Mouse (Mus musculus) MEL (cell line): Measurements from ENCODE around the gene Ddt. TPM values are rescaled to one million over a fixed set of nuclear protein-coding genes. Genes with fewer than 3 reads are reported as not detected.

Source experiments
- DNase-seq: peaks from one replicate; pipeline ENCODE4 v3.0.0; 2011; ENCODE audit warnings: low read depth, low spot score
- H3K27ac ChIP-seq: 2 replicates; pipeline ENCODE4 v1.5.1; 2012; ENCODE audit warnings: low read depth, mild to moderate bottlenecking, control low read depth, low read length, moderate library complexity; ENCODE audit not compliant: control insufficient read depth
- H3K27me3 ChIP-seq, 2 experiments: fragments of 150-350 bp in 1 of 2; sonication (generic) in 1 of 2; 2 replicates each; pipeline ENCODE4 v1.6.1; 2012; ENCODE audit warnings: low read length in 2 of 2, mild to moderate bottlenecking in 2 of 2, improper control_type of control experiment in 1 of 2, moderate library complexity in 1 of 2; ENCODE audit not compliant: insufficient read depth in 2 of 2, control insufficient read depth in 1 of 2
- H3K36me3 ChIP-seq, 2 experiments: 2 replicates each; pipeline ENCODE4 v1.6.1; 2012 to 2014; ENCODE audit warnings: low read length in 2 of 2, improper control_type of control experiment in 1 of 2, inconsistent platforms in 1 of 2, mild to moderate bottlenecking in 1 of 2; ENCODE audit not compliant: insufficient read depth in 2 of 2, control insufficient read depth in 1 of 2
- H3K4me1 ChIP-seq, 2 experiments: fragments of 150-350 bp in 1 of 2; sonication (generic) in 1 of 2; 2 replicates each; pipeline ENCODE4 v1.6.1; 2012; ENCODE audit warnings: low read length in 2 of 2, improper control_type of control experiment in 1 of 2, mild to moderate bottlenecking in 1 of 2; ENCODE audit not compliant: insufficient read depth in 2 of 2, control insufficient read depth in 1 of 2
- H3K4me3 ChIP-seq, 2 experiments: fragments of 150-350 bp in 1 of 2; sonication (generic) in 1 of 2; 2 replicates each; pipeline ENCODE4 v1.5.1; 2012; ENCODE audit warnings: low read depth in 2 of 2, low read length in 2 of 2, mild to moderate bottlenecking in 2 of 2, moderate library complexity in 2 of 2, control low read depth in 1 of 2, improper control_type of control experiment in 1 of 2; ENCODE audit not compliant: control insufficient read depth in 1 of 2, insufficient read depth in 1 of 2
- H3K79me2 ChIP-seq: 2 replicates; pipeline ENCODE4 v1.6.1; 2012; ENCODE audit warnings: mild to moderate bottlenecking, low read length, moderate library complexity; ENCODE audit not compliant: control insufficient read depth, poor library complexity, insufficient read depth
- H3K9ac ChIP-seq: 2 replicates; pipeline ENCODE4 v1.6.1; 2012; ENCODE audit warnings: low read depth, mild to moderate bottlenecking, control low read depth, low read length, moderate library complexity; ENCODE audit not compliant: control insufficient read depth, poor library complexity, severe bottlenecking
- H3K9me3 ChIP-seq: fragments of 150-350 bp; sonication (generic); replicated peaks from 2 replicates; pipeline ENCODE4 v1.6.1; 2012; ENCODE audit warnings: mild to moderate bottlenecking, low read length, improper control_type of control experiment, moderate library complexity; ENCODE audit not compliant: insufficient read depth
- BHLHE40 ChIP-seq: IDR thresholded peaks from 2 replicates; pipeline ENCODE4 v1.6.1; 2012; ENCODE audit warnings: low read depth, mild to moderate bottlenecking, inconsistent platforms, low read length, improper control_type of control experiment, borderline replicate concordance
- CHD1 ChIP-seq: IDR thresholded peaks from 2 replicates; pipeline ENCODE4 v1.6.1; 2012; ENCODE audit warnings: low read depth, mild to moderate bottlenecking, inconsistent platforms, low read length, improper control_type of control experiment
- GABPA ChIP-seq: IDR thresholded peaks from 2 replicates; pipeline ENCODE4 v1.6.1; 2012; ENCODE audit warnings: low read depth, mild to moderate bottlenecking, inconsistent platforms, low read length, improper control_type of control experiment, moderate library complexity
- JUND ChIP-seq: IDR thresholded peaks from 2 replicates; pipeline ENCODE4 v1.6.1; 2011; ENCODE audit warnings: low read depth, mild to moderate bottlenecking, improper control_type of control experiment, low read length
- POLR2A ChIP-seq, 2 experiments: IDR thresholded peaks; 2 replicates each; pipeline ENCODE4 v1.6.1; 2011 to 2012; ENCODE audit warnings: low read length in 2 of 2, mild to moderate bottlenecking in 2 of 2, control low read depth in 1 of 2, improper control_type of control experiment in 1 of 2, low read depth in 1 of 2, moderate library complexity in 1 of 2; ENCODE audit not compliant: control insufficient read depth in 1 of 2, insufficient read depth in 1 of 2, poor library complexity in 1 of 2
- SMC3 ChIP-seq: IDR thresholded peaks from 2 replicates; pipeline ENCODE4 v1.6.1; 2011; ENCODE audit warnings: low read depth, low read length, improper control_type of control experiment
- USF2 ChIP-seq, 2 experiments: IDR thresholded peaks; 2 replicates each; pipeline ENCODE4 v1.6.1; 2011 to 2012; ENCODE audit warnings: improper control_type of control experiment in 2 of 2, low read length in 2 of 2, borderline replicate concordance in 1 of 2, inconsistent platforms in 1 of 2, low read depth in 1 of 2, mild to moderate bottlenecking in 1 of 2; ENCODE audit not compliant: insufficient read depth in 1 of 2
- ZKSCAN1 ChIP-seq: IDR thresholded peaks from 2 replicates; pipeline ENCODE4 v1.6.1; 2012; ENCODE audit warnings: low read depth, mild to moderate bottlenecking, inconsistent platforms, low read length, improper control_type of control experiment, moderate library complexity
- ZMIZ1 ChIP-seq: IDR thresholded peaks from 2 replicates; pipeline ENCODE4 v1.6.1; 2012; ENCODE audit warnings: low read depth, mild to moderate bottlenecking, inconsistent platforms, low read length, improper control_type of control experiment, moderate library complexity
- polyA plus RNA-seq, 2 experiments: library from polyadenylated mRNA; stranded (reverse) in 1 of 2; unstranded in 1 of 2; fragments of >175 nt in 1 of 2; fragments of >200 nt in 1 of 2; gene quantifications; 2 replicates each; pipeline versions ENCODE4 v1.2.1 to v1.2.4; 2012; ENCODE audit warnings: low replicate concordance in 2 of 2, low read depth in 1 of 2; ENCODE audit not compliant: insufficient read length in 2 of 2, insufficient read depth in 1 of 2, missing spikeins in 1 of 2
- total RNA-seq: library from RNA; depleted of rRNA; stranded (reverse); fragments of 300-350 nt; gene quantifications from 2 replicates; pipeline ENCODE4 v1.2.3, GENCODE M21; 2012; rRNA removed

Gene Ddt
- total and polyA plus RNA-seq, 3 experiments = 45.1 to 63.4 TPM; not detected in 1

GRCm38 (mm10) chr10:75725449-75725848 lies 47.8 kb downstream of the Ddt start:
- Histone ChIP-seq H3K79me2 (no peaks in the 10 kb centered on the region), H3K27ac (no peak overlapping the region), H3K9me3 (no peaks in the 10 kb centered on the region), H3K4me3 (no peak overlapping the region), H3K4me1 (no peaks in the 10 kb centered on the region), H3K27me3 (no peaks in the 10 kb centered on the region)
- DNase-seq = no peak
- TF ChIP-seq JUND (no peak), USF2 (IDR thresholded peaks at IDR 0.05; ENCODE audit: borderline replicate concordance in 1 of 2, insufficient read depth in 1 of 2, low read depth in 1 of 2, low read length in 2 of 2) (no peak), BHLHE40 (no peak), ZMIZ1 (no peak), CHD1 (no peak), GABPA (no peak), POLR2A (IDR thresholded peaks at IDR 0.05; ENCODE audit: control insufficient read depth in 1 of 2, insufficient read depth in 1 of 2, low read depth in 1 of 2, low read length in 2 of 2, poor library complexity in 1 of 2) (no peak), SMC3 (no peak), ZKSCAN1 (no peak)
- TF ChIP-seq, all 39 proteins: peak for 0
- Histone ChIP-seq H3K9ac (no peak overlapping the region), H3K36me3 (peaks cover 0 to 16% of the 10 kb centered on the region in 2 experiments; a peak in 2 of 4 replicates)

Other genes starting within 250 kb of the Ddt start
- not detected in 2 replicates for gene Lrrc75b, start 213.1 kb downstream of the Ddt start, total RNA-seq
- gene Lrrc75b, start 213.1 kb downstream of the Ddt start, polyA plus RNA-seq = not detected
- gene Ggt1, start 211.8 kb downstream of the Ddt start, total RNA-seq = 0.46 and 1.4 TPM in 2 replicates
- 1 to 10 TPM in 1 of 2 experiments, not detected in 1; 3.2 TPM for gene Ggt1, start 211.8 kb downstream of the Ddt start, polyA plus RNA-seq
- gene Ggt5, start 184.1 kb downstream of the Ddt start, total RNA-seq = 0.03 TPM in 1 of 2 replicates, not detected in the other
- gene Ggt5, start 184.1 kb downstream of the Ddt start, polyA plus RNA-seq = under 1 TPM in 1 of 2 experiments, not detected in 1; 0.11 TPM
- 0.07 and 0.12 TPM in 2 replicates for gene Susd2, start 129.4 kb downstream of the Ddt start, total RNA-seq
- under 1 TPM in 1 of 2 experiments, not detected in 1; 0.15 TPM for gene Susd2, start 129.4 kb downstream of the Ddt start, polyA plus RNA-seq
- 27.2 and 28.2 TPM in 2 replicates for gene Cabin1, start 9.1 kb downstream of the Ddt start, total RNA-seq
- 100 to 1,000 TPM in 1 of 2 experiments, 10 to 100 TPM in 1; 54.9 to 115 TPM for gene Cabin1, start 9.1 kb downstream of the Ddt start, polyA plus RNA-seq
- not detected in 2 replicates for gene Gm20441, start 7.5 kb upstream of the Ddt start, total RNA-seq
- not detected for gene Gm20441, start 7.5 kb upstream of the Ddt start, polyA plus RNA-seq
- 4.0 TPM in 2 replicates for gene Gstt3, start 8.0 kb upstream of the Ddt start, total RNA-seq
- gene Gstt3, start 8.0 kb upstream of the Ddt start, polyA plus RNA-seq = 10 to 100 TPM in 1 of 2 experiments, not detected in 1; 10.2 TPM
- 1.3 and 2.0 TPM in 2 replicates for gene Gstt1, start 25.2 kb upstream of the Ddt start, total RNA-seq
- gene Gstt1, start 25.2 kb upstream of the Ddt start, polyA plus RNA-seq = 1 to 10 TPM in 1 of 2 experiments, not detected in 1; 3.8 TPM
- gene Gstt4, start 49.1 kb upstream of the Ddt start, total RNA-seq = not detected in 2 replicates
- gene Gstt4, start 49.1 kb upstream of the Ddt start, polyA plus RNA-seq = not detected
- 4.3 and 4.9 TPM in 2 replicates for gene Gstt2, start 64.0 kb upstream of the Ddt start, total RNA-seq
- 10 to 100 TPM in 1 of 2 experiments, not detected in 1; 10.9 TPM for gene Gstt2, start 64.0 kb upstream of the Ddt start, polyA plus RNA-seq
- gene Mif, start 86.8 kb upstream of the Ddt start, total RNA-seq = 862 and 1,292 TPM in 2 replicates
- 1,000 to 10,000 TPM in 1 of 2 experiments, 100 to 1,000 TPM in 1; 817 to 2,606 TPM for gene Mif, start 86.8 kb upstream of the Ddt start, polyA plus RNA-seq
- gene Derl3, start 120.0 kb upstream of the Ddt start, total RNA-seq = 0.23 and 0.69 TPM in 2 replicates
- gene Derl3, start 120.0 kb upstream of the Ddt start, polyA plus RNA-seq = 1 to 10 TPM in 1 of 2 experiments, not detected in 1; 1.5 TPM
- 91.6 and 91.8 TPM in 2 replicates for gene Smarcb1, start 148.2 kb upstream of the Ddt start, total RNA-seq
- gene Smarcb1, start 148.2 kb upstream of the Ddt start, polyA plus RNA-seq = 1,000 to 10,000 TPM in 1 of 2 experiments, 100 to 1,000 TPM in 1; 117 to 2,689 TPM
- 143 and 158 TPM in 2 replicates for gene Chchd10, start 159.7 kb upstream of the Ddt start, total RNA-seq
- gene Chchd10, start 159.7 kb upstream of the Ddt start, polyA plus RNA-seq = 100 to 1,000 TPM in 1 of 2 experiments, not detected in 1; 428 TPM
- 1.3 and 1.5 TPM in 2 replicates for gene Mmp11, start 163.1 kb upstream of the Ddt start, total RNA-seq
- gene Mmp11, start 163.1 kb upstream of the Ddt start, polyA plus RNA-seq = 1 to 10 TPM in 1 of 2 experiments, not detected in 1; 5.9 TPM
- 0.08 and 0.26 TPM in 2 replicates for gene Gm867, start 167.3 kb upstream of the Ddt start, total RNA-seq
- 1 to 10 TPM in 1 of 2 experiments, not detected in 1; 1.6 TPM for gene Gm867, start 167.3 kb upstream of the Ddt start, polyA plus RNA-seq
- 0.27 TPM in 1 of 2 replicates, not detected in the other for gene Vpreb3, start 169.6 kb upstream of the Ddt start, total RNA-seq
- gene Vpreb3, start 169.6 kb upstream of the Ddt start, polyA plus RNA-seq = under 1 TPM in 1 of 2 experiments, not detected in 1; 0.88 TPM
- not detected in 2 replicates for gene Gm5134, start 181.1 kb upstream of the Ddt start, total RNA-seq
- gene Gm5134, start 181.1 kb upstream of the Ddt start, polyA plus RNA-seq = not detected